Mouse (Mus musculus): ENCODE data around the gene Nat8l. TPM values are rescaled to one million over a fixed set of nuclear protein-coding genes. Genes with fewer than 3 reads are reported as not detected.
"Not testable (repeated sequence)": the region's sequence is repeated elsewhere in the genome, so short reads cannot be mapped to it uniquely, and the experiment has no call there.

Gene Nat8l
- 10 to 100 TPM; 40.4 to 41.3 TPM for total RNA-seq (2021)

GRCm38 (mm10) chr5:33995843-33996693, at the start of gene Nat8l:
Nat8l (plus strand) TSS chr5:33995984.
- intact Hi-C loops (cut with DNase I), result loop anchor here (10.0 kb wide), 1 partner anchor 169 kb away; the partner anchor contains the start of genes Haus3 and Poln
- peak; percentile 91 for DNase-seq

DNA sequence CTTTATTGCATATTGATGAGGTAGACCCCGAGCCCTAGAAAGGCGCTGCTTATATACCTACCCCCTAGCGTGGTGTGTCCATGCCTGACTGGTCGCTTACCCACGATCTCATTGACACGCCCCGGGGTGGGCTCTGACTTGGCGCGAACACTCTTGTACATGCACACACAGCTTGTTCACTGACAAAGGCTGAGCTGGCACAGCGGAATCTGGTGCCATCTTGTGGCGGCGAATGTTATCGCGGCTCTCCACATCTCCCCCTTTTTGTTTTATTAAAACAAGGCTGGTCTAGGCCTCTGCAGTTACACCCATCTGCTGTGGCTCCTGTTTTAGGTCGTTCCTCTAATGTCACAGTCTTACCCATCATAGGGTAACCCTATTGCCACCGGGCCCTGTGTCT, 48.7 kb upstream of the Nat8l start:
- DNase-seq; intact Hi-C loops (cut with DNase I): not testable (repeated sequence)

DNA sequence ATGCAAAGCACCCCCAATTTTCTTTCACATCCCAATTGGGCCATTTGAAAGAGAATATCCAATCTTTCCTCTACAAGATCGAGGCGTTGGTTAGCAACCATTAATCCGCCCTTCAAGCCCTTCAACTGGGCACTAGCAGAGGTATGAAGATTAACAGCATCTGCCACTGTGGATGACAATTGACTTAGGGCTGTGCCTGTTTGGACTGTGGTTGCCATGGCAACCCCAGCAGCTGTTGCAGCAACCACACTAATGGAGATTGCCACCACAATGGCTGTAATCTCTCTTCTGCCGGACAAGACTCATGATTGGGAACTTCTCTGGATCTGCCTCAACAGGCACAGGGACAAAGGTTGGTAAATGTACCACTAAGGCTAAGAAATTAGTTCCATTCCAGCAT, 47.5 kb upstream of the Nat8l start:
- intact Hi-C loops (cut with DNase I), result no loop called here
- DNase-seq, result no peak

DNA sequence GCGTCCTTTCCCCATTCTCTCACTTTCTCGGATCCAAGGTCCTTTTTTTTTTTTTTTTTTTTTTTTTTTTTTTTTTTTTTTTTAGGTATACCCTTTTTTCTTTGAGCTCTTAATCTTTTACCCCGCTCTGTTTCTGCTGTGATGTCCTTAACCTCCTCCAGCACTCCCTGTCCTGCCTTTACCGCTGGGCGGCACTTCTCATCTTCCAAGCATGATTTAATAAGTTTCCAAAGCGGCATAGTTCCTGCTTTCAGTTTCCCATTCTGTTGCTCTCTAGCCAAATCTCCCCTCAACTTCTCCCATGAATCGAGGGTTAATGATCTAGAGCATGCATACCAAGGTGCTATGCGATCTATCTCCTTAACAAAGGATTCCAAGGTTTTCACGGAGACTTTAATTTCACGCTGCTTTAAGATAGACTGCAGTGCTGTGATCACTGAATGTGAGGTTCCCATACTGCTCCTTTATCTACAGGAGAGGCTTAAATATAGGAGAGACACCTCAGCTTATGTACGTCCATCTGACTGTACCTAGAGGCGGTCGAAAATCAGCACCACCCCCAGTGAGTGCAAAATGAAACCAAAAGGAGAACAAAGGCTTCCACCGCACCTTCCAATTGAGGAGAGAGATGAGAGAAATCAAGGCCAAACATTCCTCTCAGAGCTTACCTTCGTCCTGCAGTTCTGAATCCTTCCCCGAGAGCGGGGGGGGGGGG, 42.2 kb upstream of the Nat8l start:
- no peak for DNase-seq
- intact Hi-C loops (cut with DNase I), result no loop called here

GRCm38 (mm10) chr5:33954354-33954753, 41.4 kb upstream of the Nat8l start:
- peak; percentile 88 for DNase-seq
- intact Hi-C loops (cut with DNase I), result no loop called here

GRCm38 (mm10) chr5:33955868-33956267, 39.9 kb upstream of the Nat8l start:
- intact Hi-C loops (cut with DNase I), result no loop called here
- no peak for DNase-seq

DNA sequence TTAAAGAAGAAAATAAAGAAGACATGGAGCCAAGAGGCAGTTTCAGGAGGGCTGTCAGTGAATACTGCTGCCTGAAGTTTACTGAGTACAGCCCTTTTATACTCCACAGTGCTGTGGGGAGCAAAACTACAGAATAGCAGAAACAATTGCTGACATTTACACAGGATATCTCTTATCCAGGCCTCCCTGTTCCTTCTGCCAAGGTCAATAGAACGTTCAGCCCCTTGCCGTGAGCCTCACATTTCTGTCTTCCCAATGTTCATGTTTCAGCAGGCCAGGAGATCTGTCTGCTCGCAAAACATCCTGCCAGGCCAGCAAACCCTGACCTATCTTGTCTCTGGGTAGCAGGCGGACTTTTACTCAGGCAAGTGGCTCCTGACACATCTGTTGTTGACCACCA, 36.4 kb upstream of the Nat8l start:
- intact Hi-C loops (cut with DNase I), result no loop called here

DNA sequence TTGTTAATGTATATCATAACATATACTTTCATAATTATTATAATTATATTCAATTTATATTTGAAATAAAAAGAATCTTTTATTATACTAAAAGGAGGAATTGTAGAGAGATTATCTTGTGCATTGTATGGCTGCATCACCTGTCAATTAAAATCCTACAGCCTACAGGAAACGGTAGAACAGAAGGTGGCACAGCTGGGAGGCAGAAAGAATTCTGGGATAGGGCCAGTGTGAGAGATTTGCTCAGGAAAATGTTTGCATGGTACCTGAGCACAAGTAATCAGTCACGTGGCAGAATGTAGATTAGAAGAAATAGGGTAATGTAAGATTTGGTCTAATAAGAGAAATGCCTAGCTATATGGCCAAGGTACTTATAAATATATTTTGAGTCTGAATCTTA, 21.0 kb upstream of the Nat8l start:
- no peak for DNase-seq
- intact Hi-C loops (cut with DNase I), result no loop called here

More for the DNA sequence above, 36.4 kb upstream of the Nat8l start:
- DNase-seq, result no peak

GRCm38 (mm10) chr5:33976267-33976666, 19.5 kb upstream of the Nat8l start:
- DNase-seq, result no peak
- intact Hi-C loops (cut with DNase I), result no loop called here

- no peak for DNase-seq
- intact Hi-C loops (cut with DNase I), result no loop called here
These were observed 13.0 kb upstream of the Nat8l start for GRCm38 (mm10) chr5:33982731-33983259.

DNA sequence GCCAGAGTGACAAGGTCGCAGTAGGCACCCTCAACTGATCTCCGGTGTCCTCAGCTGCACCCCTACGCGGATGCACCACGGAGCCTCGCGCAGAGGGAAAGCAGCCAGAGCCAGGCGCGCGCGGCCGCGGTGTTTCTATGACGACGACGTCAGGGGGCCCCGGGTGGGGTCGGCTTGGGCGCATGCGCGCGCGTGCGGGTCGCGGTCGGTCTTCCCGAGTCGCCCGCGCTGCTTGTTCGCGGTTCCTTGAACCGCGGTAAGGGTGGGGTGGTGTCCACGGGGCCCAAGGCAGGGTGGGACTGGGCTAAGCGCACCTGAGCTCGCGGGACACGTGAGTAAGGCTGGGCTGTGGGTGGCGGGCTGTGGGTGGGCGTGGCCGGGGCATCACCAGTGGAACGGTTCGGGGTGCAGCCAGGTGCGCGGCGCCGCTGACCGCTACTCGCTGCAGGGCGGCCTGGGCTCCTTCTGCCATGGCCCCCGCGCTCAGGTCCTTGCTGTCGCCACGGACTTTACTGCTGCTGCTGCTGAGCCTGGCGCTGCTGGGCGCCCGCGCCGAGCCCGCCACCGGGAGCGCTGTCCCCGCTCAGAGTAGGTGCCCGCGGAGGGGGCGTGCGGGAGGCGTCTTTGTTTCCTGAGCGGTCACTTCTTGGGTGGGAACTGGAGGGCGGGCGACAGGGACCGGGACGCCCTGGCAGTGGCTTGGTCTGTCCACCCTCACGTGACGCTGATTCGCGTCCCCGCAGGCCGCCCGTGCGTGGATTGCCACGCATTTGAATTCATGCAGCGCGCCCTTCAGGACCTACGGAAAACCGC, 12.3 kb upstream of the Nat8l start, which contains the start of gene Gm1673:
Gene Gm1673 (plus strand): TSS at position 125 of the 813 bp plus-strand sequence.
- peak; percentile 96 for DNase-seq
- intact Hi-C loops (cut with DNase I), result no loop called here

- DNase-seq, result peak; percentile 78
- intact Hi-C loops (cut with DNase I), result loop anchor here (10.0 kb wide), 1 partner anchor 170 kb away; the partner anchor contains the start of genes Haus3 and Poln
These were observed 836 bp upstream of the Nat8l start for GRCm38 (mm10) chr5:33994671-33995625.

DNA sequence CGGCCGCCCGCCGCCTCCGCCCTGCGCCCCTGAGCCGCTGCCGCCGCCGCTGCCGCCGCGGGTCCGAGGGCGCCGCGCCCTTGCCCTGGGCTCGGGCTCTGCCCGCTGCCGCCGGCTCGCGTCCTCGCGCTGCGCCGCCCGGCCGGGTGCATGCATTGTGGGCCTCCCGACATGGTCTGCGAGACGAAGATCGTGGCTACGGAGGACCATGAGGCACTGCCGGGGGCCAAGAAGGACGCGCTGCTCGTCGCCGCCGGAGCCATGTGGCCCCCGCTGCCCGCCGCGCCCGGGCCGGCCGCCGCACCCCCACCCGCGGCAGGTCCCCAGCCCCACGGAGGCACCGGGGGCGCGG, 886 bp downstream of the Nat8l start:
- no peak for DNase-seq
- intact Hi-C loops (cut with DNase I), result loop anchor here (10.0 kb wide), 1 partner anchor 168 kb away; the partner anchor contains the start of genes Haus3 and Poln

- intact Hi-C loops (cut with DNase I), result loop anchor here (10.0 kb wide), 1 partner anchor 168 kb away; the partner anchor contains the start of genes Haus3 and Poln
- DNase-seq, result peak; percentile 77
These were observed 1.4 kb downstream of the Nat8l start for GRCm38 (mm10) chr5:33997051-33997741.

DNA sequence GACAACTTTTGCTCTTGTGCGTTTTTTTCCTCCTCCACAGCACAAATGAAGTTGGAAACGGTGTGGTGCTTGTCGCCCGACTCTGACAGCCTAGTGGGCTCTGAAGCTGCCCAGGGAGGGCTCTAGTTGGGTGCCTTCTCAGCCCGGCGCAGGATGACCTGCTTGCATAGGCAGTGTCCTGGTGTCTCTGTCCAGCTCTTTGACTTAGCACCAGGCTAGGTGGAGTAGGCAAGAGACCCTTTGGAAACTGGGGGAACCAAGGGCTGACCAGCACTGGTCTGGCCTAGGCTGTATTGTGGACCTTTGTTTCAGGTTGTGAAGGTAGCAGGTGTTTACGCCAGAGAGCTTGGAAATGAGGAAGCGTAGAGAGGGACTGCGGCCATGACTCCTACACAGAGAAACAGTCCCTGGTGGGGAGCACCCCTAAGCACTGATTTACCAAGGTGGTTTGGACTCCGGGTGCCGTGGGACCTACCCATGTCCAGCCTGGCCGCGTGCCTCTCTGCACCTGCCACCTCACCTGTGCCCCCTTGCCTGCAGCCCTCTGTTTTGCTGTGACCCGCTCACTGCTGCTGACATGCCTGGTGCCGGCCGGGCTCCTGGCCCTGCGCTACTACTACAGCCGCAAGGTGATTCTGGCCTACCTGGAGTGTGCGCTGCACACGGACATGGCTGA, 2.2 kb downstream of the Nat8l start:
- intact Hi-C loops (cut with DNase I), result loop anchor here (10.0 kb wide), 1 partner anchor 167 kb away; the partner anchor contains the start of genes Haus3 and Poln
- no peak for DNase-seq

- no peak for DNase-seq
- intact Hi-C loops (cut with DNase I), result loop anchor here (10.0 kb wide), 1 partner anchor 166 kb away; the partner anchor contains the start of genes Haus3 and Poln
These were observed 2.7 kb downstream of the Nat8l start for GRCm38 (mm10) chr5:33998505-33998877.

- DNase-seq, result no peak
- intact Hi-C loops (cut with DNase I), result loop anchor here (10.0 kb wide), 1 partner anchor 165 kb away; the partner anchor contains the start of genes Haus3 and Poln
These were observed 3.8 kb downstream of the Nat8l start for GRCm38 (mm10) chr5:33999466-34000090.
